Mouse (Mus musculus) midbrain, embryonic 16.5 days (tissue): ENCODE results near the gene Esrrg. TPM values are rescaled to one million over a fixed set of nuclear protein-coding genes. Genes with fewer than 3 reads are reported as not detected.

Experiments
- ATAC-seq: fragments of 200-750 bp; cut with Nextera tagmentation; 2 replicates; pipeline ENCODE4 v1.8.0; 2017; ENCODE audit warnings: moderate TSS enrichment
- H3K27ac ChIP-seq: fragments of 300-500 bp; sonication (generic); 2 replicates; pipeline ENCODE4 v1.5.1; 2014; ENCODE audit warnings: mild to moderate bottlenecking, low read length, mixed read lengths
- H3K27me3 ChIP-seq: fragments of 300-500 bp; sonication (generic); 2 replicates; pipeline ENCODE4 v1.6.1; 2014; ENCODE audit warnings: low read depth, low read length, mixed read lengths; ENCODE audit not compliant: control insufficient read depth, insufficient read depth
- H3K36me3 ChIP-seq: fragments of 300-500 bp; sonication (generic); 2 replicates; pipeline ENCODE4 v1.6.1; 2014; ENCODE audit warnings: mild to moderate bottlenecking, low read length, moderate library complexity, mixed read lengths; ENCODE audit not compliant: control insufficient read depth, insufficient read depth
- H3K4me1 ChIP-seq: fragments of 300-500 bp; sonication (generic); 2 replicates; pipeline ENCODE4 v1.6.1; 2014; ENCODE audit warnings: mild to moderate bottlenecking, low read length, mixed read lengths; ENCODE audit not compliant: control insufficient read depth, insufficient read depth
- H3K4me2 ChIP-seq: fragments of 300-500 bp; sonication (generic); 2 replicates; pipeline ENCODE4 v1.6.1; 2014; ENCODE audit warnings: mild to moderate bottlenecking, low read length, mixed read lengths
- H3K4me3 ChIP-seq: fragments of 300-500 bp; sonication (generic); 2 replicates; pipeline ENCODE4 v1.5.1; 2014; ENCODE audit warnings: low read depth, mild to moderate bottlenecking, low read length, moderate library complexity, mixed read lengths
- H3K9ac ChIP-seq: fragments of 300-500 bp; sonication (generic); 2 replicates; pipeline ENCODE4 v1.6.1; 2014; ENCODE audit warnings: low read depth, low read length, mixed read lengths
- H3K9me3 ChIP-seq: fragments of 300-500 bp; sonication (generic); replicated peaks from 2 replicates; pipeline ENCODE4 v1.6.1; 2014; ENCODE audit warnings: mild to moderate bottlenecking, low read length, mixed read lengths; ENCODE audit not compliant: control insufficient read depth, poor library complexity, severe bottlenecking
- WGBS: fragments of 180-500 bp; shearing (Covaris S2); extraction: QIAGEN DNeasy Blood & Tissue Kit; methylation state at CpG from one replicate; pipeline ENCODE4 v1.1.7; 2014; 5-methylcytosine and 5-hydroxymethylcytosine counted together
- polyA plus RNA-seq: library from polyadenylated mRNA; unstranded; fragments of >200 nt; fragmentation: Nextera tagmentation; extraction: Ambion mirVana; gene quantifications from 2 replicates; pipeline ENCODE4 v1.2.1, GENCODE M21; 2015

Gene Esrrg
- polyA plus RNA-seq, 1 experiment from 2014 or later: 24.9 TPM

- no peak overlapping the region for H3K4me2 ChIP-seq
- H3K27me3 ChIP-seq: no peaks in the 10 kb centered on the region
- H3K4me1 ChIP-seq: no peaks in the 10 kb centered on the region
- no peak for ATAC-seq
- no peaks in the 10 kb centered on the region for H3K9me3 ChIP-seq
- no peaks in the 10 kb centered on the region for H3K36me3 ChIP-seq
- WGBS: 85% methylated on average over 8 of the region's 8 CpGs
- H3K9ac ChIP-seq: no peak overlapping the region
- no peak overlapping the region for H3K4me3 ChIP-seq
- H3K27ac ChIP-seq: no peak overlapping the region
These were observed 511.2 kb downstream of the Esrrg start for GRCm38 (mm10) chr1:188119806-188120205.

GRCm38 (mm10) chr1:188125521-188126021 lies 517.0 kb downstream of the Esrrg start:
- Histone ChIP-seq H3K27me3 (no peaks in the 10 kb centered on the region), H3K4me1 (no peaks in the 10 kb centered on the region), H3K9ac (no peak overlapping the region), H3K4me3 (no peak overlapping the region), H3K36me3 (no peaks in the 10 kb centered on the region), H3K9me3 (no peaks in the 10 kb centered on the region), H3K27ac (no peak overlapping the region), H3K4me2 (no peak overlapping the region)
- 90% methylated on average over 6 of the region's 6 CpGs for WGBS
- no peak for ATAC-seq

GRCm38 (mm10) chr1:188136126-188136525 lies 527.5 kb downstream of the Esrrg start:
- Histone ChIP-seq H3K4me3 (no peak overlapping the region), H3K27me3 (no peaks in the 10 kb centered on the region), H3K36me3 (no peaks in the 10 kb centered on the region), H3K9me3 (no peaks in the 10 kb centered on the region), H3K4me2 (no peak overlapping the region), H3K9ac (no peak overlapping the region), H3K4me1 (no peaks in the 10 kb centered on the region), H3K27ac (no peak overlapping the region)
- WGBS: 57% methylated on average over 5 of the region's 5 CpGs
- ATAC-seq: no peak

GRCm38 (mm10) chr1:188139473-188139872 lies 530.9 kb downstream of the Esrrg start:
- no peak overlapping the region for H3K9ac ChIP-seq
- no peak overlapping the region for H3K27ac ChIP-seq
- ATAC-seq: no peak
- no peaks in the 10 kb centered on the region for H3K27me3 ChIP-seq
- H3K36me3 ChIP-seq: no peaks in the 10 kb centered on the region
- H3K4me3 ChIP-seq: no peak overlapping the region
- H3K4me1 ChIP-seq: no peaks in the 10 kb centered on the region
- no peaks in the 10 kb centered on the region for H3K9me3 ChIP-seq
- WGBS: 42% methylated on average over 4 of the region's 4 CpGs
- no peak overlapping the region for H3K4me2 ChIP-seq

GRCm38 (mm10) chr1:188140221-188140620 lies 531.6 kb downstream of the Esrrg start:
- H3K4me1 ChIP-seq: no peaks in the 10 kb centered on the region
- no peak for ATAC-seq
- H3K9ac ChIP-seq: no peak overlapping the region
- no peaks in the 10 kb centered on the region for H3K27me3 ChIP-seq
- 65% methylated on average over 4 of the region's 4 CpGs for WGBS
- no peaks in the 10 kb centered on the region for H3K9me3 ChIP-seq
- no peak overlapping the region for H3K4me3 ChIP-seq
- no peak overlapping the region for H3K27ac ChIP-seq
- H3K36me3 ChIP-seq: no peaks in the 10 kb centered on the region
- no peak overlapping the region for H3K4me2 ChIP-seq

- Histone ChIP-seq H3K27ac (no peak overlapping the region), H3K36me3 (no peaks in the 10 kb centered on the region), H3K4me1 (no peaks in the 10 kb centered on the region), H3K27me3 (no peaks in the 10 kb centered on the region), H3K4me3 (no peak overlapping the region), H3K4me2 (no peak overlapping the region), H3K9me3 (no peaks in the 10 kb centered on the region), H3K9ac (no peak overlapping the region)
- no peak for ATAC-seq
- WGBS: 73% methylated on average over 12 of the region's 12 CpGs
These were observed 539.0 kb downstream of the Esrrg start for GRCm38 (mm10) chr1:188147381-188148156.

GRCm38 (mm10) chr1:188151066-188151465 lies 542.5 kb downstream of the Esrrg start:
- H3K27me3 ChIP-seq: no peaks in the 10 kb centered on the region
- H3K36me3 ChIP-seq: no peaks in the 10 kb centered on the region
- no peak overlapping the region for H3K4me2 ChIP-seq
- ATAC-seq: no peak
- peaks cover 7% of the 10 kb centered on the region; the same call in 1 of the 2 replicates for H3K4me1 ChIP-seq
- 73% methylated on average over 8 of the region's 8 CpGs for WGBS
- no peak overlapping the region for H3K27ac ChIP-seq
- H3K9ac ChIP-seq: no peak overlapping the region
- H3K4me3 ChIP-seq: no peak overlapping the region
- H3K9me3 ChIP-seq: no peaks in the 10 kb centered on the region

- Histone ChIP-seq H3K9me3 (no peaks in the 10 kb centered on the region), H3K27me3 (no peaks in the 10 kb centered on the region), H3K4me2 (no peak overlapping the region), H3K36me3 (no peaks in the 10 kb centered on the region), H3K4me1 (peaks cover 7% of the 10 kb centered on the region; the same call in 1 of the 2 replicates), H3K27ac (no peak overlapping the region), H3K9ac (no peak overlapping the region), H3K4me3 (no peak overlapping the region)
- no peak for ATAC-seq
- 90% methylated on average over 2 of the region's 2 CpGs for WGBS
These were observed 543.4 kb downstream of the Esrrg start for GRCm38 (mm10) chr1:188152011-188152410.

- no peak for ATAC-seq
- H3K4me3 ChIP-seq: no peak overlapping the region
- peaks cover 7% of the 10 kb centered on the region; the same call in 1 of the 2 replicates for H3K4me1 ChIP-seq
- H3K27me3 ChIP-seq: no peaks in the 10 kb centered on the region; the same call in 1 of the 2 replicates
- no peak overlapping the region for H3K27ac ChIP-seq
- no peaks in the 10 kb centered on the region for H3K36me3 ChIP-seq
- H3K9ac ChIP-seq: no peak overlapping the region
- no peak overlapping the region for H3K4me2 ChIP-seq
- no peaks in the 10 kb centered on the region for H3K9me3 ChIP-seq
- WGBS: 55% methylated on average over 2 of the region's 2 CpGs
These were observed 545.1 kb downstream of the Esrrg start for GRCm38 (mm10) chr1:188153665-188154064.
